Mouse (Mus musculus): ENCODE results near the gene Olfr958.

- no peak for TF ChIP-seq CTCF (IDR thresholded peaks at IDR 0.05; ENCODE audit: borderline replicate concordance, control insufficient read depth, extremely low read depth, insufficient read depth, low read length, poor library complexity)
- TF ChIP-seq POLR2A (IDR thresholded peaks at IDR 0.05; ENCODE audit: control insufficient read depth, extremely low read depth, insufficient read depth, low read length, poor library complexity): no peak
Observed at GRCm38 (mm10) chr9:39518595-39518994, 35.3 kb downstream of the Olfr958 start.

Measured in thymus, adult 2 months (tissue).